Mouse (Mus musculus) heart, postnatal 0 days (tissue): ENCODE data around the gene Cldn11. TPM values are rescaled to one million over a fixed set of nuclear protein-coding genes. Genes with fewer than 3 reads are reported as not detected.

Experiments
- ATAC-seq: fragments of 200-750 bp; cut with Nextera tagmentation; 2 replicates; pipeline ENCODE4 v1.8.0; 2017; ENCODE audit warnings: low read depth, moderate number of reproducible peaks, moderate library complexity; ENCODE audit not compliant: insufficient read depth
- DNase-seq: peaks from one replicate; pipeline ENCODE4 v3.0.0-alpha.2; 2016; ENCODE audit warnings: low spot score
- H3K27ac ChIP-seq: fragments of 300-500 bp; sonication (generic); 2 replicates; pipeline ENCODE4 v1.5.1; 2014; ENCODE audit warnings: low read depth, mild to moderate bottlenecking
- H3K27me3 ChIP-seq: fragments of 300-500 bp; sonication (generic); 2 replicates; pipeline ENCODE4 v1.6.1; 2014; ENCODE audit warnings: low read length, mixed read lengths; ENCODE audit not compliant: control insufficient read depth, insufficient read depth
- H3K36me3 ChIP-seq: fragments of 300-500 bp; sonication (generic); replicated peaks from 2 replicates; pipeline ENCODE4 v1.6.1; 2014; ENCODE audit warnings: low read length, mixed read lengths; ENCODE audit not compliant: control insufficient read depth, insufficient read depth
- H3K4me1 ChIP-seq: fragments of 300-500 bp; sonication (generic); 2 replicates; pipeline ENCODE4 v1.6.1; 2014; ENCODE audit warnings: antibody characterized with exemption; ENCODE audit not compliant: control insufficient read depth, insufficient read depth
- H3K4me2 ChIP-seq: fragments of 300-500 bp; sonication (generic); 2 replicates; pipeline ENCODE4 v1.6.1; 2014; ENCODE audit warnings: low read depth, mild to moderate bottlenecking, low read length, moderate library complexity
- H3K4me3 ChIP-seq: fragments of 300-500 bp; sonication (generic); 2 replicates; pipeline ENCODE4 v1.5.1; 2014; ENCODE audit warnings: low read depth, low read length
- H3K9ac ChIP-seq: fragments of 300-500 bp; sonication (generic); replicated peaks from 2 replicates; pipeline ENCODE4 v1.6.1; 2014; ENCODE audit warnings: low read depth, low read length, mixed read lengths
- H3K9me3 ChIP-seq: fragments of 300-500 bp; sonication (generic); replicated peaks from 2 replicates; pipeline ENCODE4 v1.6.1; 2016; ENCODE audit warnings: low read length; ENCODE audit not compliant: control insufficient read depth
- CTCF ChIP-seq: IDR thresholded peaks from 2 replicates; pipeline ENCODE4 v1.5.1; 2016; ENCODE audit warnings: antibody characterized with exemption, control low read depth, low read depth
- EP300 ChIP-seq: IDR thresholded peaks from 2 replicates; pipeline ENCODE4 v1.6.1; 2016; ENCODE audit warnings: antibody characterized with exemption, low read depth
- WGBS: fragments of 180-500 bp; shearing (Covaris S2); extraction: QIAGEN DNeasy Blood & Tissue Kit; methylation state at CpG from one replicate; pipeline ENCODE4 v1.1.7; 2014; 5-methylcytosine and 5-hydroxymethylcytosine counted together
- polyA plus RNA-seq: library from polyadenylated mRNA; unstranded; fragments of >200 nt; fragmentation: Nextera tagmentation; extraction: Ambion mirVana; gene quantifications from 2 replicates; pipeline ENCODE4 v1.2.1, GENCODE M21; 2015
- total RNA-seq: library from RNA; depleted of rRNA; stranded (reverse); fragments of >200 nt; gene quantifications from 2 replicates; pipeline ENCODE4 v1.2.3, GENCODE M21; 2014; ENCODE audit warnings: low replicate concordance

Gene Cldn11
- total and polyA plus RNA-seq, 2 experiments from 2014 or later: 4.8 to 9.3 TPM

- no peak overlapping the region for H3K4me3 ChIP-seq
- 67% methylated on average over 17 of the region's 17 CpGs for WGBS
- no peaks in the 10 kb centered on the region for H3K4me1 ChIP-seq
- no peak for ATAC-seq
- H3K36me3 ChIP-seq: no peaks in the 10 kb centered on the region
- H3K27me3 ChIP-seq: no peaks in the 10 kb centered on the region
- H3K9ac ChIP-seq: no peak overlapping the region
- no peaks in the 10 kb centered on the region for H3K9me3 ChIP-seq
- no peak overlapping the region for H3K4me2 ChIP-seq
- DNase-seq: no peak
- H3K27ac ChIP-seq: no peak overlapping the region
- TF ChIP-seq EP300: no peak
- no peak for TF ChIP-seq CTCF
These were observed 49.6 kb downstream of the Cldn11 start for GRCm38 (mm10) chr3:31199162-31199877.

GRCm38 (mm10) chr3:31203947-31204346 is 54.2 kb downstream of the Cldn11 start:
- Histone ChIP-seq H3K9me3 (no peaks in the 10 kb centered on the region), H3K9ac (no peak overlapping the region), H3K4me2 (no peak overlapping the region), H3K27ac (no peak overlapping the region), H3K36me3 (no peaks in the 10 kb centered on the region), H3K27me3 (no peaks in the 10 kb centered on the region), H3K4me3 (no peak overlapping the region), H3K4me1 (no peaks in the 10 kb centered on the region)
- no peak for ATAC-seq
- no peak for DNase-seq
- TF ChIP-seq EP300 (no peak), CTCF (no peak)
- WGBS: 85% methylated on average over 11 of the region's 11 CpGs

GRCm38 (mm10) chr3:31205167-31205566 is 55.4 kb downstream of the Cldn11 start:
- H3K36me3 ChIP-seq: no peaks in the 10 kb centered on the region
- H3K4me2 ChIP-seq: no peak overlapping the region
- ATAC-seq (no peak), DNase-seq (no peak)
- H3K4me1 ChIP-seq: no peaks in the 10 kb centered on the region
- WGBS: 77% methylated on average over 3 of the region's 3 CpGs
- H3K9ac ChIP-seq: no peak overlapping the region
- TF ChIP-seq EP300 (no peak), CTCF (no peak)
- H3K4me3 ChIP-seq: no peak overlapping the region
- H3K9me3 ChIP-seq: no peaks in the 10 kb centered on the region
- H3K27ac ChIP-seq: no peak overlapping the region
- no peaks in the 10 kb centered on the region for H3K27me3 ChIP-seq

DNA sequence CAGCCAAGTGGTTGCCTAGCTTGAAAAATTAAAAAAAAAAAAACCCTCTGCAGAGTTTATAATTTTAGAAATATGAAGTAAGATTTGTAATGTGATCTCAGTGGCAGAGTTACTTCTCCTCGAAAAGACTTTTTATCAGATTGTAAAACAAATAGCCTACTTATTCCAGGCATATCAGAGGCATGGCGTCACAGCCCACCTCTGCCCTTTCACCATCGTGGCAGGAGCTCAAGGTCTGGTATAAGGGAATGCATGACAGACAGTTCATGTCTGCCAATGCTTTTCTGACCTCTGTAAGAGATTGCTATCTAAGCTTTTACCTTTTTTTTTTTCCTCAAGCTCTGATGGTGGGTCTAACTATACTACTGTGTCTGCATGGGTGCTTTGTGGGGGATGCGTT is 58.3 kb downstream of the Cldn11 start:
- Histone ChIP-seq H3K9ac (no peak overlapping the region), H3K27me3 (no peaks in the 10 kb centered on the region), H3K4me2 (no peak overlapping the region), H3K27ac (no peak overlapping the region), H3K36me3 (no peaks in the 10 kb centered on the region), H3K4me3 (no peak overlapping the region), H3K4me1 (no peaks in the 10 kb centered on the region), H3K9me3 (no peaks in the 10 kb centered on the region)
- 53% methylated on average over 4 of the region's 4 CpGs for WGBS
- no peak for TF ChIP-seq CTCF
- no peak for ATAC-seq
- no peak for DNase-seq

DNA sequence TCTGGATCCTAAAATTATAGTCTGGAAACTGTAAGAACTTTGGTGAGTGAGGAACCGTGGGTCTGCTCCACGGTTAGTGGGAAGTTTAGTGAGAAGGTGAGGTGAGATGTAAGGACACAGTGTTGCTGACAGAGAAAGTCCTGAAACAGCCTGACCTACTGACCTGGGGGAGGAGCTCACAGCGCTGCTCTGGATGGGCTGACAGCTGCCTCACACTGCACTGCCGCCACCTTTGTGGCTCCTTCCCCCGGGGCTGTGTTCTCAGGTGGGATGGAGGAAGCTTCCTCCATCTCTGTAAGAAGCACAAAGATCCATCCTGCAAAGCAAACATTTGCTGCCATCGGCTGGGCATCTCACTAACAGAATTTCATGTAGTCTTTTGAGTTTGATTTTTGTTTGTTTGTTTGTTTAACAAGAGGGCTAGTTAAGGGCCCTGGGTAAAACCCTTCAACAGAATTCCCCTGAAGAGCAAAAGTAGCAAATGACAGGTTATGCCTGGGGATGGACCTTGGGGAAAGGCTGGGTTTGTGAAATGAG is 58.8 kb downstream of the Cldn11 start:
- Histone ChIP-seq H3K27ac (no peak overlapping the region), H3K4me2 (no peak overlapping the region), H3K4me1 (no peaks in the 10 kb centered on the region), H3K9me3 (no peaks in the 10 kb centered on the region), H3K36me3 (no peaks in the 10 kb centered on the region), H3K4me3 (peak overlapping the region; percentile 2; the same call in 1 of the 2 replicates), H3K27me3 (no peaks in the 10 kb centered on the region), H3K9ac (no peak overlapping the region)
- WGBS: 21% methylated on average over 6 of the region's 6 CpGs
- TF ChIP-seq CTCF: no peak
- TF ChIP-seq EP300: no peak
- ATAC-seq (no peak), DNase-seq (no peak)

- no peak for ATAC-seq
- no peak overlapping the region for H3K9ac ChIP-seq
These were observed 59.3 kb downstream of the Cldn11 start for GRCm38 (mm10) chr3:31209001-31209400.

More at GRCm38 (mm10) chr3:31209001-31209400, 59.3 kb downstream of the Cldn11 start:
- TF ChIP-seq EP300 (no peak), CTCF (no peak)
- Histone ChIP-seq H3K27me3 (no peaks in the 10 kb centered on the region), H3K9me3 (no peaks in the 10 kb centered on the region), H3K4me2 (peak overlapping the region; percentile 38; the same call in 1 of the 2 replicates), H3K36me3 (no peaks in the 10 kb centered on the region), H3K4me3 (peak overlapping the region; percentile 2; the same call in 1 of the 2 replicates), H3K27ac (no peak overlapping the region), H3K4me1 (no peaks in the 10 kb centered on the region)
- no peak for DNase-seq
- WGBS: 27% methylated on average over 19 of the region's 19 CpGs
